Comparison of ENCODE assay signal across 25 mouse cellular contexts in genomic region chr6:97407914-97408313, GRCm38 (mm10).
DNase-seq lines count a peak whose midpoint lies in the region; ATAC-seq and TF ChIP-seq lines count a peak whose summit lies in the region.
"Had no signal": no experiment of that assay in that cellular context is flagged by ENCODE, and none has a peak within 500 bp of the region (broad histone marks: within the 10 kb centered on the region; RNA-seq: fewer than 3 reads in every experiment).

No protein-coding gene starts in this region.

- no peaks in the 10 kb centered on the region for H3K9me3 ChIP-seq in liver, postnatal 0 days (ENCODE audit: low read length)
- no peaks in the 10 kb centered on the region for H3K9me3 ChIP-seq in liver, embryonic 12.5 days (replicated peaks)
- H3K9me3 ChIP-seq in MEL (replicated peaks; ENCODE audit: insufficient read depth, low read length): no peaks in the 10 kb centered on the region
- no peaks in the 10 kb centered on the region for H3K9me3 ChIP-seq in midbrain, embryonic 11.5 days (ENCODE audit: control insufficient read depth, low read length)
- no peaks in the 10 kb centered on the region for H3K9me3 ChIP-seq in embryonic facial prominence, embryonic 10.5 days
- H3K9me3 ChIP-seq: embryonic facial prominence, embryonic 12.5 days; forebrain, embryonic 13.5 days; forebrain, embryonic 15.5 days had no signal

- H3K79me2 ChIP-seq in MEL (ENCODE audit: control insufficient read depth, insufficient read depth, low read length, poor library complexity): no peaks in the 10 kb centered on the region

- H3K27me3 ChIP-seq in liver, postnatal 0 days (ENCODE audit: insufficient read depth, low read length): no peaks in the 10 kb centered on the region
- H3K27me3 ChIP-seq in liver, embryonic 12.5 days (replicated peaks): no peaks in the 10 kb centered on the region
- no peaks in the 10 kb centered on the region for H3K27me3 ChIP-seq in MEL (ENCODE audit: control insufficient read depth in 1 of 2, insufficient read depth in 2 of 2, low read length in 2 of 2)
- H3K27me3 ChIP-seq in midbrain, embryonic 11.5 days (ENCODE audit: control insufficient read depth, insufficient read depth, low read length): no peaks in the 10 kb centered on the region
- no peaks in the 10 kb centered on the region for H3K27me3 ChIP-seq in embryonic facial prominence, embryonic 10.5 days (replicated peaks; ENCODE audit: low read depth, poor library complexity, severe bottlenecking)
- H3K27me3 ChIP-seq: CH12.LX; embryonic facial prominence, embryonic 12.5 days; forebrain, embryonic 13.5 days; forebrain, embryonic 15.5 days had no signal

- TF ChIP-seq RAD21 in MEL (IDR thresholded peaks at IDR 0.05; ENCODE audit: low read depth, low read length): no peak

- H3K4me1 ChIP-seq in liver, postnatal 0 days (ENCODE audit: insufficient read depth): peaks cover 27% of the 10 kb centered on the region
- peaks cover 73% of the 10 kb centered on the region for H3K4me1 ChIP-seq in liver, embryonic 12.5 days
- H3K4me1 ChIP-seq in MEL (ENCODE audit: control insufficient read depth in 1 of 2, insufficient read depth in 2 of 2, low read length in 2 of 2): peaks cover 3 to 29% of the 10 kb centered on the region in 2 experiments
- H3K4me1 ChIP-seq in bone marrow macrophage, adult 2 months (ENCODE audit: control insufficient read depth, insufficient read depth, low read length): peaks cover 16% of the 10 kb centered on the region
- no peaks in the 10 kb centered on the region for H3K4me1 ChIP-seq in midbrain, embryonic 11.5 days (ENCODE audit: control insufficient read depth, insufficient read depth, low read length)
- H3K4me1 ChIP-seq in embryonic facial prominence, embryonic 10.5 days: peaks cover 44% of the 10 kb centered on the region

- no peaks in the 10 kb centered on the region for H3K36me3 ChIP-seq in liver, postnatal 0 days (replicated peaks; ENCODE audit: insufficient read depth, low read length)
- no peaks in the 10 kb centered on the region for H3K36me3 ChIP-seq in liver, embryonic 12.5 days
- H3K36me3 ChIP-seq in MEL (ENCODE audit: control insufficient read depth in 1 of 2, insufficient read depth in 2 of 2, low read length in 2 of 2): peaks cover 0 to 29% of the 10 kb centered on the region in 2 experiments; a peak in 2 of 4 replicates
- H3K36me3 ChIP-seq in midbrain, embryonic 11.5 days (ENCODE audit: control insufficient read depth, insufficient read depth, low read length): no peaks in the 10 kb centered on the region
- no peaks in the 10 kb centered on the region for H3K36me3 ChIP-seq in embryonic facial prominence, embryonic 10.5 days (replicated peaks)
- H3K36me3 ChIP-seq: embryonic facial prominence, embryonic 12.5 days; forebrain, embryonic 15.5 days; G1E had no signal

- H3K4me2 ChIP-seq in liver, postnatal 0 days (ENCODE audit: low read depth, low read length): no peak overlapping the region
- H3K4me2 ChIP-seq in liver, embryonic 12.5 days: no peak overlapping the region
- H3K4me2 ChIP-seq in midbrain, embryonic 11.5 days: no peak overlapping the region
- H3K4me2 ChIP-seq: embryonic facial prominence, embryonic 12.5 days; forebrain, embryonic 13.5 days; forebrain, embryonic 15.5 days had no signal

- 76% methylated on average over 3 of the region's 3 CpGs for WGBS in liver, postnatal 0 days (ENCODE audit: insufficient replicate concordance)
- 63% methylated on average over 3 of the region's 3 CpGs for WGBS in liver, embryonic 12.5 days (ENCODE audit: insufficient replicate concordance)
- WGBS in midbrain, embryonic 11.5 days: 96% methylated on average over 3 of the region's 3 CpGs
- 84% methylated on average over 3 of the region's 3 CpGs for WGBS in embryonic facial prominence, embryonic 10.5 days

- peak overlapping the region; percentile 11; the same call in 1 of the 2 replicates for H3K27ac ChIP-seq in liver, postnatal 0 days (ENCODE audit: low read depth)
- no peak overlapping the region for H3K27ac ChIP-seq in liver, embryonic 12.5 days
- H3K27ac ChIP-seq in MEL (ENCODE audit: control insufficient read depth, low read depth, low read length): no peak overlapping the region
- H3K27ac ChIP-seq in bone marrow macrophage, adult 2 months (ENCODE audit: insufficient read depth, low read depth, low read length): peak overlapping the region; percentile 26; the same call in 1 of the 2 replicates
- H3K27ac ChIP-seq in midbrain, embryonic 11.5 days (ENCODE audit: low read depth, low read length): no peak overlapping the region
- H3K27ac ChIP-seq in embryonic facial prominence, embryonic 10.5 days (replicated peaks): no peak overlapping the region
- H3K27ac ChIP-seq: embryonic facial prominence, embryonic 12.5 days; forebrain, embryonic 13.5 days; forebrain, embryonic 15.5 days had no signal

- no peak for TF ChIP-seq CTCF in liver, postnatal 0 days (IDR thresholded peaks at IDR 0.05; ENCODE audit: low read depth)
- no peak for TF ChIP-seq CTCF in MEL (IDR thresholded peaks at IDR 0.05 in 2 of 3, conservative IDR thresholded peaks at IDR 0.05 in 1 of 3; ENCODE audit: control insufficient read depth in 1 of 3, insufficient read depth in 1 of 3, low read depth in 2 of 3, low read length in 3 of 3, poor library complexity in 1 of 3, severe bottlenecking in 1 of 3)
- no peak for TF ChIP-seq CTCF in bone marrow macrophage, adult 2 months (IDR thresholded peaks at IDR 0.05; ENCODE audit: low read depth, low read length)

- H3K4me3 ChIP-seq in liver, postnatal 0 days (ENCODE audit: low read depth, low read length): no peak overlapping the region
- no peak overlapping the region for H3K4me3 ChIP-seq in liver, embryonic 12.5 days
- no peak overlapping the region for H3K4me3 ChIP-seq in MEL (ENCODE audit: control insufficient read depth in 1 of 2, insufficient read depth in 1 of 2, low read depth in 2 of 2, low read length in 2 of 2)
- no peak overlapping the region for H3K4me3 ChIP-seq in bone marrow macrophage, adult 2 months (ENCODE audit: insufficient read depth, low read length)
- H3K4me3 ChIP-seq in midbrain, embryonic 11.5 days (ENCODE audit: low read depth, low read length): no peak overlapping the region
- no peak overlapping the region for H3K4me3 ChIP-seq in embryonic facial prominence, embryonic 10.5 days
- H3K4me3 ChIP-seq: embryonic facial prominence, embryonic 12.5 days; forebrain, embryonic 13.5 days; forebrain, embryonic 15.5 days had no signal

- ATAC-seq in liver, postnatal 0 days: no peak
- no peak for ATAC-seq in liver, embryonic 12.5 days
- ATAC-seq in midbrain, embryonic 11.5 days (ENCODE audit: low FRiP score): no peak
- ATAC-seq: activated CD4-positive, CD25-positive, alpha-beta regulatory T cell, adult 4 months; CD4-positive, CD25-positive, alpha-beta regulatory T cell, adult 4 months; forebrain, embryonic 13.5 days; forebrain, embryonic 15.5 days had no signal

- DNase-seq in liver, postnatal 0 days: no peak
- peak; percentile 21 for DNase-seq in MEL (ENCODE audit: low read depth, low spot score)
- peak; percentile 48 for DNase-seq in Muller cell, postnatal 12 days (ENCODE audit: inconsistent ontology term)
- no peak for DNase-seq in midbrain, embryonic 11.5 days (ENCODE audit: low spot score, missing footprints)
- no peak for DNase-seq in embryonic facial prominence, embryonic 10.5 days (ENCODE audit: low spot score)
- DNase-seq: adrenal gland, adult 8-10 months; adrenal gland, postnatal 14 days; adrenal gland, postnatal 36 days; B cell, adult 2 months; cerebellum, adult 11 months; cerebellum, adult 18-20 months; cerebellum, adult 8-10 months; cerebellum, adult 9-11 months; cerebellum, postnatal 14 days; cerebellum, postnatal 36 days; embryo, embryonic 11 days had no signal

- no peak for TF ChIP-seq EP300 in liver, postnatal 0 days (IDR thresholded peaks at IDR 0.05; ENCODE audit: low read depth)
- peak in 1 of 2 experiments; percentile 15; a peak in 1 of 4 replicates for TF ChIP-seq EP300 in MEL (IDR thresholded peaks at IDR 0.05; ENCODE audit: low read depth in 1 of 2, low read length in 2 of 2)

- no peak for TF ChIP-seq POLR2A in MEL (IDR thresholded peaks at IDR 0.05; ENCODE audit: control insufficient read depth in 1 of 2, insufficient read depth in 1 of 2, low read depth in 1 of 2, low read length in 2 of 2, poor library complexity in 1 of 2)
- no peak for TF ChIP-seq POLR2A in bone marrow macrophage, adult 2 months (IDR thresholded peaks at IDR 0.05; ENCODE audit: borderline replicate concordance, low read depth, low read length)

- no peak overlapping the region for H3K9ac ChIP-seq in liver, postnatal 0 days (replicated peaks)
- H3K9ac ChIP-seq in liver, embryonic 12.5 days: no peak overlapping the region
- no peak overlapping the region for H3K9ac ChIP-seq in MEL (ENCODE audit: control insufficient read depth, low read depth, low read length, poor library complexity, severe bottlenecking)
- H3K9ac ChIP-seq in midbrain, embryonic 11.5 days (ENCODE audit: low read length): no peak overlapping the region
- H3K9ac ChIP-seq: embryonic facial prominence, embryonic 12.5 days; forebrain, embryonic 13.5 days; forebrain, embryonic 15.5 days had no signal

TF ChIP-seq in MEL, 35 proteins besides CTCF, POLR2A, EP300 and RAD21:
- TF ChIP-seq TCF12 (IDR thresholded peaks at IDR 0.05; ENCODE audit: low read depth, low read length) (peak; percentile 26; the same call in 1 of the 2 replicates), TAL1 (IDR thresholded peaks at IDR 0.05; ENCODE audit: low read length) (peak; percentile 32; the same call in 1 of the 2 replicates), SMC3 (IDR thresholded peaks at IDR 0.05; ENCODE audit: low read depth, low read length) (no peak), GABPA (IDR thresholded peaks at IDR 0.05; ENCODE audit: low read depth, low read length) (no peak), ZNF384 (IDR thresholded peaks at IDR 0.05; ENCODE audit: low read depth, low read length) (no peak), USF2 (IDR thresholded peaks at IDR 0.05; ENCODE audit: borderline replicate concordance in 1 of 2, insufficient read depth in 1 of 2, low read depth in 1 of 2, low read length in 2 of 2) (no peak), POLR2AphosphoS2 (IDR thresholded peaks at IDR 0.05; ENCODE audit: low read length) (no peak), MAX (IDR thresholded peaks at IDR 0.05; ENCODE audit: low read length) (no peak), HCFC1 (IDR thresholded peaks at IDR 0.05; ENCODE audit: low read depth, low read length) (no peak), UBTF (IDR thresholded peaks at IDR 0.05; ENCODE audit: borderline replicate concordance, insufficient read depth, low read depth, low read length) (no peak), KAT2A (conservative IDR thresholded peaks at IDR 0.05; ENCODE audit: low read depth, low read length) (no peak)

Comparison
In these comparisons a context has a peak if more than half of its experiments do, and no peak if none do; other contexts are left out.
1. H3K27ac ChIP-seq: peak in liver, postnatal 0 days (single experiment) and bone marrow macrophage, adult 2 months (single experiment); none in liver, embryonic 12.5 days (single experiment), MEL (single experiment), midbrain, embryonic 11.5 days (single experiment) and embryonic facial prominence, embryonic 10.5 days (single experiment).
2. DNase-seq: peak in MEL (single experiment) and Muller cell, postnatal 12 days (single experiment); none in liver, postnatal 0 days (single experiment), midbrain, embryonic 11.5 days (single experiment) and embryonic facial prominence, embryonic 10.5 days (single experiment).